Mouse (Mus musculus) liver, adult 2 months (tissue): ENCODE data around the gene Dcst2. TPM values are rescaled to one million over a fixed set of nuclear protein-coding genes. Genes with fewer than 3 reads are reported as not detected.

Experiments used
- DNase-seq: peaks from one replicate; pipeline ENCODE4 v3.0.0-alpha.2; 2011; ENCODE audit warnings: low read depth, low spot score; ENCODE audit errors: extremely low read depth
- H3K27ac ChIP-seq: fragments of 200-500 bp; replicated peaks from 2 replicates; pipeline ENCODE4 v1.5.1; 2012; ENCODE audit warnings: low read depth, mild to moderate bottlenecking, control low read depth, inconsistent platforms, low read length; ENCODE audit not compliant: insufficient read depth
- H3K27me3 ChIP-seq: fragments of 200-500 bp; 2 replicates; pipeline ENCODE4 v1.6.1; 2012; ENCODE audit warnings: mild to moderate bottlenecking, moderate library complexity, low read length, inconsistent platforms; ENCODE audit not compliant: control insufficient read depth, insufficient read depth
- H3K36me3 ChIP-seq: fragments of 200-500 bp; 2 replicates; pipeline ENCODE4 v1.6.1; 2012; ENCODE audit warnings: low read length, inconsistent platforms; ENCODE audit not compliant: control insufficient read depth, insufficient read depth
- H3K4me1 ChIP-seq: fragments of 200-500 bp; 2 replicates; pipeline ENCODE4 v1.6.1; 2011; ENCODE audit warnings: low read length; ENCODE audit not compliant: control insufficient read depth, insufficient read depth
- H3K4me3 ChIP-seq: fragments of 200-500 bp; 2 replicates; pipeline ENCODE4 v1.5.1; 2011; ENCODE audit warnings: low read depth, mild to moderate bottlenecking, control low read depth, low read length, moderate library complexity; ENCODE audit not compliant: insufficient read depth
- H3K79me2 ChIP-seq: fragments of 200-500 bp; 2 replicates; pipeline ENCODE4 v1.6.1; 2012; ENCODE audit warnings: inconsistent platforms, mild to moderate bottlenecking, low read length, moderate library complexity; ENCODE audit not compliant: control insufficient read depth, insufficient read depth
- H3K9ac ChIP-seq: fragments of 200-500 bp; 2 replicates; pipeline ENCODE4 v1.6.1; 2012; ENCODE audit warnings: low read depth, mild to moderate bottlenecking, control low read depth, inconsistent platforms, low read length
- CTCF ChIP-seq: fragments of 200-500 bp; IDR thresholded peaks from 2 replicates; pipeline ENCODE4 v1.5.1; 2011; ENCODE audit warnings: low read depth, low read length, control low read depth
- POLR2A ChIP-seq: fragments of 200-500 bp; IDR thresholded peaks from 2 replicates; pipeline ENCODE4 v1.6.1; 2011; ENCODE audit warnings: low read length, control low read depth; ENCODE audit not compliant: insufficient read depth; ENCODE audit errors: extremely low read depth
- WGBS: fragments of 180-500 bp; shearing (Covaris S2); methylation state at CpG from one replicate; pipeline ENCODE4 v1.1.7; 2018; 5-methylcytosine and 5-hydroxymethylcytosine counted together
- polyA plus RNA-seq: library from polyadenylated mRNA; depleted of rRNA; stranded (reverse); fragments of >200 nt; gene quantifications from 2 replicates; pipeline ENCODE4 v1.2.3, GENCODE M21; 2012
- total RNA-seq: library from RNA; depleted of rRNA; stranded (reverse); fragments of >200 nt; gene quantifications from 2 replicates; pipeline ENCODE4 v1.2.3, GENCODE M21; 2014

The Dcst2 gene
- total and polyA plus RNA-seq, 2 experiments = not detected

GRCm38 (mm10) chr3:89421002-89421774, 59.4 kb downstream of the Dcst2 start:
- Histone ChIP-seq H3K4me3 (peak overlapping the region; percentile 37; the same call in 1 of the 2 replicates), H3K27ac (peak overlapping the region; percentile 65), H3K4me1 (peaks cover 11% of the 10 kb centered on the region), H3K79me2 (peaks cover 6% of the 10 kb centered on the region; the same call in 1 of the 2 replicates), H3K9ac (peak overlapping the region; percentile 51), H3K36me3 (peaks cover 10% of the 10 kb centered on the region; the same call in 1 of the 2 replicates), H3K27me3 (no peaks in the 10 kb centered on the region)
- peak; percentile 55; the same call in 1 of the 2 replicates for TF ChIP-seq POLR2A
- TF ChIP-seq CTCF = no peak
- WGBS = 5% methylated on average over 11 of the region's 11 CpGs
- peak; percentile 91 for DNase-seq

- Histone ChIP-seq H3K27ac (no peak overlapping the region; the same call in 1 of the 2 replicates), H3K4me1 (peaks cover 11% of the 10 kb centered on the region), H3K27me3 (no peaks in the 10 kb centered on the region), H3K79me2 (peaks cover 6% of the 10 kb centered on the region; the same call in 1 of the 2 replicates), H3K36me3 (peaks cover 10% of the 10 kb centered on the region; the same call in 1 of the 2 replicates), H3K9ac (peak overlapping the region; percentile 24; the same call in 1 of the 2 replicates), H3K4me3 (peak overlapping the region; percentile 37; the same call in 1 of the 2 replicates)
- no peak for DNase-seq
- TF ChIP-seq POLR2A (no peak), CTCF (no peak)
- 30% methylated on average over 22 of the region's 22 CpGs for WGBS
These were observed 60.2 kb downstream of the Dcst2 start for GRCm38 (mm10) chr3:89421810-89422473.

- H3K36me3 ChIP-seq = peaks cover 12% of the 10 kb centered on the region
- peaks cover 9% of the 10 kb centered on the region for H3K4me1 ChIP-seq
- DNase-seq = no peak
- no peak overlapping the region for H3K27ac ChIP-seq
- H3K9ac ChIP-seq = no peak overlapping the region
- WGBS = 87% methylated on average over 6 of the region's 6 CpGs
- peaks cover 6% of the 10 kb centered on the region; the same call in 1 of the 2 replicates for H3K79me2 ChIP-seq
- TF ChIP-seq POLR2A (no peak), CTCF (no peak)
- no peaks in the 10 kb centered on the region for H3K27me3 ChIP-seq
- H3K4me3 ChIP-seq = no peak overlapping the region
These were observed 60.9 kb downstream of the Dcst2 start for GRCm38 (mm10) chr3:89422556-89423205.

- TF ChIP-seq CTCF = no peak
- TF ChIP-seq POLR2A = no peak
- no peak for DNase-seq
- no peak overlapping the region for H3K27ac ChIP-seq
- H3K9ac ChIP-seq = no peak overlapping the region
- WGBS = 94% methylated on average over 5 of the region's 5 CpGs
- no peaks in the 10 kb centered on the region for H3K27me3 ChIP-seq
- H3K4me3 ChIP-seq = no peak overlapping the region
- peaks cover 16% of the 10 kb centered on the region for H3K36me3 ChIP-seq
- H3K4me1 ChIP-seq = peaks cover 9% of the 10 kb centered on the region
- peaks cover 6% of the 10 kb centered on the region; the same call in 1 of the 2 replicates for H3K79me2 ChIP-seq
These were observed 62.8 kb downstream of the Dcst2 start for GRCm38 (mm10) chr3:89424416-89425140.

- H3K4me1 ChIP-seq = peaks cover 9% of the 10 kb centered on the region
- no peak for DNase-seq
- WGBS = 94% methylated on average over 5 of the region's 5 CpGs
- no peak overlapping the region for H3K27ac ChIP-seq
- H3K27me3 ChIP-seq = no peaks in the 10 kb centered on the region
- H3K9ac ChIP-seq = no peak overlapping the region
- peaks cover 6% of the 10 kb centered on the region; the same call in 1 of the 2 replicates for H3K79me2 ChIP-seq
- TF ChIP-seq POLR2A (no peak), CTCF (no peak)
- H3K4me3 ChIP-seq = no peak overlapping the region
- peaks cover 16% of the 10 kb centered on the region for H3K36me3 ChIP-seq
These were observed 63.4 kb downstream of the Dcst2 start for GRCm38 (mm10) chr3:89425141-89425525.
